Mouse (Mus musculus) megakaryocyte, embryonic 14.5 days (primary cell): ENCODE measurements around the gene Cabp1.

Source experiments
- FLI1 ChIP-seq: IDR thresholded peaks from 2 replicates; pipeline ENCODE4 v1.6.1; 2012; ENCODE audit warnings: low read length, inconsistent platforms, mixed read lengths
- GATA1 ChIP-seq: IDR thresholded peaks from 3 replicates; pipeline ENCODE4 v1.6.1; 2012; ENCODE audit warnings: mixed read lengths, low read length, inconsistent platforms, borderline replicate concordance

GRCm38 (mm10) chr5:115124690-115125089, 69.5 kb downstream of the Cabp1 start:
- no peak for TF ChIP-seq GATA1
- no peak for TF ChIP-seq FLI1
